Comparison of ENCODE assay signal across 13 mouse cellular contexts in the genomic region with DNA sequence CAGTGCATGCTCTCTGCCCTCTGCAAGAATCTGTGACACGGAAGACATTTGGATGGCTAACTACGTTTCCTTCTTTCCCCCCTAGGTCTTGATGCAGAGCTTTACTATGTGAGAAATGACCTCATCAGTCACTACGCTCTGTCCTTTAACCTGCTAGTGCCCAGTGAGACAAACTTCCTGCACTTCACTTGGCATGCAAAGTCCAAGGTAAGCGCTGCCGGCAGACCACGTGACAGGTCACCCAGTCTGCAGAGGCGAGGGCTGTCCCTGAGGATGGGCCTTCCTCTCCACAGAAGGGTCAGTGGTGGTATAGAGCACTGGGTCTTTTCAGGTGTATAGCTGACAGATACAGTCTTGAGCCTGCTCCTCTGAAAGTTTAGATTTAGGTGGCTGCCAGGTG. TPM values are rescaled to one million over a fixed set of nuclear protein-coding genes. Genes with fewer than 3 reads are reported as not detected.
DNase-seq lines count a peak whose midpoint lies in the region; ATAC-seq and TF ChIP-seq lines count a peak whose summit lies in the region.
"Had no signal": no experiment of that assay in that cellular context is flagged by ENCODE, and none has a peak within 500 bp of the region (broad histone marks: within the 10 kb centered on the region; RNA-seq: fewer than 3 reads in every experiment).

No protein-coding gene starts in this region.

- peak overlapping the region; percentile 12; the same call in 1 of the 2 replicates for H3K9ac ChIP-seq in heart, embryonic 13.5 days
- H3K9ac ChIP-seq: limb, embryonic 15.5 days had no signal

- peak overlapping the region; percentile 54 for H3K27ac ChIP-seq in heart, embryonic 13.5 days (replicated peaks)
- peak overlapping the region; percentile 76 for H3K27ac ChIP-seq in testis, adult 2 months (ENCODE audit: control insufficient read depth, insufficient read depth, low read depth, low read length)
- H3K27ac ChIP-seq: limb, embryonic 15.5 days; midbrain, embryonic 10.5 days had no signal

- no peak for TF ChIP-seq CTCF in testis, adult 2 months (IDR thresholded peaks at IDR 0.05; ENCODE audit: control insufficient read depth, insufficient read depth, insufficient replicate concordance, low read depth, low read length)

- WGBS in heart, embryonic 13.5 days: 58% methylated on average over 7 of the region's 7 CpGs

- H3K9me3 ChIP-seq in heart, embryonic 13.5 days: no peaks in the 10 kb centered on the region
- H3K9me3 ChIP-seq: limb, embryonic 15.5 days had no signal

- no peak overlapping the region for H3K4me3 ChIP-seq in heart, embryonic 13.5 days
- H3K4me3 ChIP-seq in testis, adult 2 months (ENCODE audit: control insufficient read depth, low read depth, low read length): no peak overlapping the region
- H3K4me3 ChIP-seq: erythroblast, embryonic 14.5 days; limb, embryonic 15.5 days; midbrain, embryonic 10.5 days had no signal

- H3K27me3 ChIP-seq in heart, embryonic 13.5 days (replicated peaks): no peaks in the 10 kb centered on the region
- H3K27me3 ChIP-seq in testis, adult 2 months (ENCODE audit: control insufficient read depth, insufficient read depth, low read length): no peaks in the 10 kb centered on the region
- H3K27me3 ChIP-seq: limb, embryonic 15.5 days had no signal

- intact Hi-C loops in heart, postnatal 10 days (cut with DNase I): no loop called here

- DNase-seq in heart, postnatal 10 days: no peak
- DNase-seq in testis, postnatal 10 days (ENCODE audit: low spot score): no peak
- DNase-seq in kidney, postnatal 10 days: peak; percentile 64
- no peak for DNase-seq in B cell, adult 2 months
- no peak for DNase-seq in cerebellum, postnatal 14 days
- no peak for DNase-seq in lung, postnatal 14 days
- DNase-seq: adrenal gland, postnatal 25 days; thymus, postnatal 25 days had no signal

- no peak for TF ChIP-seq POLR2A in testis, adult 2 months (IDR thresholded peaks at IDR 0.05; ENCODE audit: control insufficient read depth, low read depth, low read length)

- H3K36me3 ChIP-seq in heart, embryonic 13.5 days: peaks cover 24% of the 10 kb centered on the region
- no peaks in the 10 kb centered on the region for H3K36me3 ChIP-seq in testis, adult 2 months (ENCODE audit: control insufficient read depth, insufficient read depth, low read length)

- no peak overlapping the region for H3K4me2 ChIP-seq in heart, embryonic 13.5 days
- H3K4me2 ChIP-seq: limb, embryonic 15.5 days had no signal

- peaks cover 71% of the 10 kb centered on the region for H3K4me1 ChIP-seq in heart, embryonic 13.5 days
- H3K4me1 ChIP-seq in testis, adult 2 months (ENCODE audit: control insufficient read depth, insufficient read depth, low read length): no peaks in the 10 kb centered on the region

- ATAC-seq in heart, embryonic 13.5 days (ENCODE audit: extremely low read depth, insufficient number of reproducible peaks, low FRiP score, low TSS enrichment): no peak

RNA-seq across cellular contexts. Expression of a gene that starts 27.1 kb away (rescaled TPM):
- polyA plus RNA-seq in heart, embryonic 13.5 days (2015; fragmentation: Nextera tagmentation; extraction: Ambion mirVana): 9.6 and 10.8 TPM in 2 replicates
- total RNA-seq in heart, postnatal 10 days (2021): 10 to 100 TPM; 43.9 to 50.9 TPM
- polyA plus RNA-seq in testis, adult 2 months (2012; rRNA removed): 8.2 TPM in 2 replicates
